Mouse (Mus musculus) adrenal gland, postnatal 4 days (tissue): ENCODE results near the gene Prss53. TPM values are rescaled to one million over a fixed set of nuclear protein-coding genes. Genes with fewer than 3 reads are reported as not detected.

Source experiments
- total RNA-seq, 2 experiments: library from RNA; stranded (reverse); gene quantifications; 2 replicates each; pipeline ENCODE4 v1.2.3; 2021

Prss53 gene
- total RNA-seq, 2 experiments from 2014 or later, result 0.87 to 2.9 TPM

Other genes with a start within 250 kb of the Prss53 start
- 100 to 1,000 TPM; 129 to 135 TPM for gene Bcl7c, start 182.0 kb downstream of the Prss53 start, total RNA-seq
- gene Ctf1, start 178.2 kb downstream of the Prss53 start, total RNA-seq, result 1 to 10 TPM; 5.2 to 5.4 TPM
- not detected for gene Ctf2, start 158.8 kb downstream of the Prss53 start, total RNA-seq
- gene Fbxl19, start 146.4 kb downstream of the Prss53 start, total RNA-seq, result 10 to 100 TPM; 24.6 to 26.0 TPM
- 10 to 100 TPM; 26.7 to 28.9 TPM for gene Orai3, start 121.2 kb downstream of the Prss53 start, total RNA-seq
- 10 to 100 TPM; 63.9 to 64.9 TPM for gene Setd1a, start 114.3 kb downstream of the Prss53 start, total RNA-seq
- 1 to 10 TPM; 6.2 to 8.1 TPM for gene Gm49388, start 105.4 kb downstream of the Prss53 start, total RNA-seq
- 10 to 100 TPM; 36.9 to 49.1 TPM for gene Hsd3b7, start 90.4 kb downstream of the Prss53 start, total RNA-seq
- 100 to 1,000 TPM; 101 to 106 TPM for gene Stx4a, start 66.7 kb downstream of the Prss53 start, total RNA-seq
- 10 to 100 TPM; 11.8 to 12.2 TPM for gene Stx1b, start 66.4 kb downstream of the Prss53 start, total RNA-seq
- gene Zfp646, start 14.7 kb downstream of the Prss53 start, total RNA-seq, result 10 to 100 TPM; 50.2 to 55.8 TPM
- 10 to 100 TPM; 13.4 to 13.7 TPM for gene Zfp668, start 14.1 kb downstream of the Prss53 start, total RNA-seq
- not detected for gene Gm21974, start 4.5 kb upstream of the Prss53 start, total RNA-seq
- gene Vkorc1, start 4.6 kb upstream of the Prss53 start, total RNA-seq, result 10 to 100 TPM; 71.8 to 93.6 TPM
- 100 to 1,000 TPM; 105 to 112 TPM for gene Bckdk, start 13.1 kb upstream of the Prss53 start, total RNA-seq
- gene Kat8, start 21.5 kb upstream of the Prss53 start, total RNA-seq, result 10 to 100 TPM; 27.5 to 30.8 TPM
- gene Prss8, start 39.1 kb upstream of the Prss53 start, total RNA-seq, result 10 to 100 TPM in 1 of 2 experiments, 1 to 10 TPM in 1; 1.2 to 13.9 TPM
- gene Prss36, start 55.8 kb upstream of the Prss53 start, total RNA-seq, result 1 to 10 TPM; 6.4 to 8.1 TPM
- gene Fus, start 76.5 kb upstream of the Prss53 start, total RNA-seq, result 100 to 1,000 TPM; 555 to 559 TPM
- gene Pycard, start 102.9 kb upstream of the Prss53 start, total RNA-seq, result 10 to 100 TPM; 14.7 to 15.3 TPM
- 1 to 10 TPM; 3.4 to 8.6 TPM for gene Trim72, start 113.0 kb upstream of the Prss53 start, total RNA-seq
- 1 to 10 TPM; 3.3 to 5.6 TPM for gene Itgam, start 171.7 kb upstream of the Prss53 start, total RNA-seq
- gene Gm49368, start 171.7 kb upstream of the Prss53 start, total RNA-seq, result not detected
- gene Itgax, start 238.6 kb upstream of the Prss53 start, total RNA-seq, result under 1 TPM; 0.45 to 0.59 TPM